Mouse (Mus musculus) midbrain, postnatal 0 days (tissue): Measurements from ENCODE around the gene Katnbl1. TPM values are rescaled to one million over a fixed set of nuclear protein-coding genes. Genes with fewer than 3 reads are reported as not detected.
"Not testable (repeated sequence)": the region's sequence is repeated elsewhere in the genome, so short reads cannot be mapped to it uniquely, and the experiment has no call there.

Source experiments
- ATAC-seq: fragments of 200-750 bp; cut with Nextera tagmentation; 2 replicates; pipeline ENCODE4 v1.8.0; 2017; ENCODE audit warnings: moderate number of reproducible peaks, mild to moderate bottlenecking, moderate TSS enrichment, moderate library complexity; ENCODE audit not compliant: low FRiP score
- DNase-seq: peaks from one replicate; pipeline ENCODE4 v3.0.0-alpha.2; 2015; ENCODE audit warnings: low spot score
- H3K27ac ChIP-seq: fragments of 300-500 bp; sonication (generic); 2 replicates; pipeline ENCODE4 v1.5.1; 2014; ENCODE audit warnings: low read depth, mild to moderate bottlenecking, low read length, mixed read lengths
- H3K27me3 ChIP-seq: fragments of 300-500 bp; sonication (generic); 2 replicates; pipeline ENCODE4 v1.6.1; 2014; ENCODE audit warnings: low read length, control low read depth, mixed read lengths; ENCODE audit not compliant: insufficient read depth
- H3K36me3 ChIP-seq: fragments of 300-500 bp; sonication (generic); 2 replicates; pipeline ENCODE4 v1.6.1; 2014; ENCODE audit warnings: low read length, control low read depth, mixed read lengths; ENCODE audit not compliant: insufficient read depth
- H3K4me1 ChIP-seq: fragments of 300-500 bp; sonication (generic); 2 replicates; pipeline ENCODE4 v1.6.1; 2014; ENCODE audit warnings: mild to moderate bottlenecking, control low read depth, antibody characterized with exemption, low read length, mixed read lengths; ENCODE audit not compliant: insufficient read depth
- H3K4me2 ChIP-seq: fragments of 300-500 bp; sonication (generic); 2 replicates; pipeline ENCODE4 v1.6.1; 2014; ENCODE audit warnings: low read depth, mild to moderate bottlenecking, low read length, mixed read lengths; ENCODE audit not compliant: poor library complexity, severe bottlenecking
- H3K4me3 ChIP-seq: fragments of 300-500 bp; sonication (generic); 2 replicates; pipeline ENCODE4 v1.5.1; 2014; ENCODE audit warnings: low read depth, mild to moderate bottlenecking, low read length, moderate library complexity
- H3K9ac ChIP-seq: fragments of 300-500 bp; sonication (generic); replicated peaks from 2 replicates; pipeline ENCODE4 v1.6.1; 2014; ENCODE audit warnings: mild to moderate bottlenecking, low read length, moderate library complexity, mixed read lengths; ENCODE audit not compliant: poor library complexity, severe bottlenecking
- H3K9me3 ChIP-seq: fragments of 300-500 bp; sonication (generic); 2 replicates; pipeline ENCODE4 v1.6.1; 2016; ENCODE audit warnings: low read length, control low read depth
- CTCF ChIP-seq: IDR thresholded peaks from 2 replicates; pipeline ENCODE4 v1.5.1; 2016; ENCODE audit warnings: antibody characterized with exemption, mild to moderate bottlenecking
- WGBS: fragments of 180-500 bp; shearing (Covaris S2); extraction: QIAGEN DNeasy Blood & Tissue Kit; methylation state at CpG from one replicate; pipeline ENCODE4 v1.1.7; 2014; 5-methylcytosine and 5-hydroxymethylcytosine counted together
- polyA plus RNA-seq: library from polyadenylated mRNA; unstranded; fragments of >200 nt; fragmentation: Nextera tagmentation; extraction: Ambion mirVana; gene quantifications from 2 replicates; pipeline ENCODE4 v1.2.1, GENCODE M21; 2015
- total RNA-seq: library from RNA; depleted of rRNA; stranded (reverse); fragments of >200 nt; gene quantifications from 2 replicates; pipeline ENCODE4 v1.2.3, GENCODE M21; 2014

Katnbl1 gene
- total and polyA plus RNA-seq, 2 experiments from 2014 or later, result 15.1 to 20.1 TPM

DNA sequence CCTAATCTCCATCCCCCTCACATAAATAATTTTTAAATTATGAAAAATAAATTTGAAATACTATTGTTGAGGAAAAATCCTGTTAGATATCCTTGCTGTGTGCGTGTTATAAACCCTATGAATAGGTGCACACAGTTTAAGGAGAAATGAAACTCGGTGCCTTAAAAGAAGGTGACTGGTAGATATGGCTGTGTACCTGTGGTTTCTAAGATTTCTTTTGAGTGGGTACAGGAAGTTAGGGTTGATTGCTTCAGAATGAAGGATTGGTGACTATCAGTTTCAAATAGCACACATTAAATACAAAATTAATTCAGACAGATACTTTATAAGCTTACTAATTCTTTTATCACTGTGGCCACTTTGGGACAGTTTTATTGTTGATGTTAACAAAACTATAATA is 58.6 kb downstream of the Katnbl1 start:
- H3K4me2 ChIP-seq, result no peak overlapping the region
- ATAC-seq, result no peak
- no peaks in the 10 kb centered on the region for H3K4me1 ChIP-seq
- no peaks in the 10 kb centered on the region for H3K9me3 ChIP-seq
- H3K36me3 ChIP-seq, result no peaks in the 10 kb centered on the region
- no peaks in the 10 kb centered on the region for H3K27me3 ChIP-seq
- 82% methylated on average over 2 of the region's 2 CpGs for WGBS
- H3K9ac ChIP-seq, result no peak overlapping the region
- TF ChIP-seq CTCF, result no peak
- H3K27ac ChIP-seq, result no peak overlapping the region
- DNase-seq, result no peak
- no peak overlapping the region for H3K4me3 ChIP-seq

DNA sequence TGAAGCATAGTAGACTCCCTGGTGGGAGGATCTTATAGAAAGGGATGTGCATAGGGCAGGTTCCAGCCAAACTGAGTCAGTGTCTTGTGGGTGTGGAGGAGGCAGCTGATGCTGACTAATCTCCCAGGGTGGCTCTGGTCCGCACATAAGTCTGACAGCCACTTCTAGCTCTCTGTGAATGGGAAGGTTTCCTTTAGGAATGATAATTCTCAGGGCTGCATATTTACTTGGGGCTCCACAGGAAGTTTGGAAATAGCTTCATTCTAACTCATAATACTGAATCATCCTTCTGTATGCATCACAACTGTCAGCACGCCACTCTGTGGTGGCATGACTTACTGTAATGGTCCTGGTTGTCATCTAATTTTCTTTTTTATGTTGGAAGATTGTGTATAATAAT is 64.5 kb downstream of the Katnbl1 start:
- no peaks in the 10 kb centered on the region for H3K4me1 ChIP-seq
- H3K27ac ChIP-seq, result no peak overlapping the region
- no peak for TF ChIP-seq CTCF
- no peak overlapping the region for H3K4me2 ChIP-seq
- H3K27me3 ChIP-seq, result no peaks in the 10 kb centered on the region
- no peak overlapping the region for H3K4me3 ChIP-seq
- no peaks in the 10 kb centered on the region for H3K36me3 ChIP-seq
- no peak overlapping the region for H3K9ac ChIP-seq
- DNase-seq, result no peak
- WGBS, result 64% methylated on average over 2 of the region's 2 CpGs
- ATAC-seq, result no peak
- H3K9me3 ChIP-seq, result no peaks in the 10 kb centered on the region

DNA sequence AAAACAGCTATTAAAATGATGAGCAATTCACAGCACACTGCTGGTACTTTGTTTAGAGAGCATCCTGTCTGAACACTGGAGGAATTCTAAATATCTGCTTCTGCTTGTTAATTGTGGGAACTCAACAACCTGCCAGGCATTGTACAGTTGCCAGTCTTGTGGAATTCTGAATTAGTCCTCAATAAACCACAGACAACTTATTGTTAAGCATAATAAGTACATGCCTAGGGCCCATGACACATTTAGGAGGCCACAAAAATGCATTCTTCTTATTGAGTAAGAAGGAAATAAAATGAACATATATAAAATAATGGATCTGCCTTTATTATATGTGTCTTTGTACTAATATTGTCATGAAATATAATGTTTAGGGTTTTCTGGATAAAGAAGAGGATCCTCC is 66.5 kb downstream of the Katnbl1 start:
- Histone ChIP-seq H3K27me3 (no peaks in the 10 kb centered on the region), H3K4me3 (no peak overlapping the region), H3K27ac (no peak overlapping the region), H3K4me1 (no peaks in the 10 kb centered on the region), H3K4me2 (no peak overlapping the region), H3K9ac (no peak overlapping the region), H3K36me3 (no peaks in the 10 kb centered on the region), H3K9me3 (no peaks in the 10 kb centered on the region)
- TF ChIP-seq CTCF, result no peak
- DNase-seq, result no peak
- no peak for ATAC-seq

DNA sequence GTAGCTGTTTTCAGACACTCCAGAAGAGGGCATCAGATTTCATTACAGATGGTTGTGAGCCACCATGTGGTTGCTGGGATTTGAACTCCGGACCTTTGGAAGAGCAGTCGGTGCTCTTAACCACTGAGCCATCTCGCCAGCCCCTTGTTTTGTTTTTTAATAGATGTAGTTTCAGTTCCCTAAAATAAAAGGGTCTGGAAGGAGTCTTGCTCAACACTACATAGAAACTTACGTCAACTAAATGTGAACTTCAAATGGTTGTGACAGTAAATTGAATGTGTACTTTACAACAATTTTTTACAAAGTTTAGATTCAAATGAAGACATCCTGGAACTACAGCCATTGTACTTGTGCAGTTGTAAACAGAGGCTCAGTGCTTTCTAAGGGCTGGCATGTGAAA is 69.0 kb downstream of the Katnbl1 start:
- not testable (repeated sequence) for ATAC-seq, H3K4me1 ChIP-seq, H3K9me3 ChIP-seq, DNase-seq, H3K4me3 ChIP-seq, H3K27ac ChIP-seq, H3K27me3 ChIP-seq, H3K36me3 ChIP-seq, H3K9ac ChIP-seq, H3K4me2 ChIP-seq
- WGBS, result 81% methylated on average over 4 of the region's 4 CpGs

DNA sequence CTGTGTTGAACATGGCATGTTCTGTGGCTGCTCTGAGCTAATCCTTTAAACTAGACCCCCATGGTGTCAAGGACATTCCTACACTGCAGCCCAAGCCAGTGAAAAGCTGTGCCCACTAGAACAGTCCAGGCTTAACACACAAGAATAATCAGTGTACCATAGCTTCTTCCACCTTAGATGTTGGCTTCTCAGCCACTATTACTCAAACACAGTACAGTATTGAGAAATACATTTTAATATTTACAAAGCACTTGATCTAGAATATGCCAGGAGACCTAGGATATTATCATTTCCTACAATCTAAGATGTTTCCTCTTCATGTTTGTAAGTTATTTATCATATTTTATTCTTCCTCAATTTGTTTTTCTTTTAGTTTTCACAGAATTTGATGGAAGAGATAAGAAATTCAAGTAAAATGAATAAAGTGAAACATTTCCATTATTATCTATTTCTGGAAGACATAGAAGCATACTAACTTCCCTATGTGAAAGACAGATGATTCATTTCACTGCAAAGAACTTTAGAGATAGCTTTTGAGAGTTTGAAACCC is 69.6 kb downstream of the Katnbl1 start:
- Histone ChIP-seq H3K4me2 (no peak overlapping the region), H3K4me1 (no peaks in the 10 kb centered on the region), H3K27ac (no peak overlapping the region)

DNA sequence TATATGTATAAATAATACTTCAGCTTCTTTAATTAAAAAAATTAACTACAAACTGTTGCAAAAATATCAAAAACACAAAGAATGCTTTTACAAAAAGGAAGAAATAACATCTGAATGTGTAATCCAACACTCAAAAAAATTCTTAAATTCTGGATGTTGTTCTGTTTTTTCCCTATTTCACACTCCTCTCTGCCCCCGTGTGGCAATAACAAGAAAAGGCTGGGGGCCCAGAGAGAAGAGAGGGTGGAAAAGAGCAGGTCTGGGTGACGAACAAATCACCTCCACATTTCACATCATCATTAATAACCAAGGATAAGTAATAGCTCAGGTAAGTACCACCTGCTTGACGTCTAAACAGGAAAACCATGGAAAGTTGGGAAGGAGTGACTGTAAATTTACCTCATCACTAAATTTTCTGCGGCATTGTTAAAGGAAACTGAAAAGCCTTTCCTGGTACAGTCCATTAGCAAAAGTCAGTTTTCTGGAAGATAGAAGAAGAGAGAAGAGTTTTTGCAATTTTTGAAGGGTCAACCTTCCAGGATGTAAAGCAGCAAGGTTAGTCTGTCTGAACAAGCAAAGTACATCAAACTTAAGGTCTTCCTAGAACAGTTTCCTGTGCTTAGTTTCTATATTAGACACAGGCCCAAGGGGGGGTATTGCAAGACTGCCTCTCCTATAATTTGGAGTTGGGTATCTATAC is 70.7 kb downstream of the Katnbl1 start:
- Histone ChIP-seq H3K27ac (no peak overlapping the region), H3K36me3 (no peaks in the 10 kb centered on the region), H3K9ac (no peak overlapping the region), H3K4me2 (no peak overlapping the region), H3K27me3 (no peaks in the 10 kb centered on the region), H3K4me1 (no peaks in the 10 kb centered on the region), H3K9me3 (no peaks in the 10 kb centered on the region), H3K4me3 (no peak overlapping the region)
- ATAC-seq (no peak), DNase-seq (no peak)
- peak; percentile 70 for TF ChIP-seq CTCF
- 31% methylated on average over 4 of the region's 4 CpGs for WGBS

More for the DNA sequence above, 69.6 kb downstream of the Katnbl1 start:
- Histone ChIP-seq H3K4me3 (no peak overlapping the region), H3K9ac (no peak overlapping the region), H3K27me3 (no peaks in the 10 kb centered on the region), H3K9me3 (no peaks in the 10 kb centered on the region), H3K36me3 (no peaks in the 10 kb centered on the region)
- DNase-seq, result no peak
- ATAC-seq, result no peak
- no peak for TF ChIP-seq CTCF

DNA sequence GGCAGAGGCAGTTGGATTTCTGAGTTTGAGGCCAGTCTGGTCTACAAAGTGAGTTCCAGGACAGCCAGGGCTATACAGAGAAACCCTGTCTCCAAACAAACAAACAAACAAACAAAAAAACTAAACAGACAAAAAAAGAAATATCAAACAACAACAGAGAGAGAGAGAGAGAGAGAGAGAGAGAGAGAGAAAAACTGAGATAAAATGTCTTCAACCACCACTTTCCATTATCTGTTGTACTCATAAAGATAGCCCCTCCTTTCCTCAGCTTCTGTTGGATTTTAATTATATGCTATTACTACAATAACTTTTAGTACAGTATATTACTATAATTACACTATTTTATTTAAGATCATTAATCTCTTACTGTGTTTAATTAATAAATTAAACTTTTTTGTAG is 73.5 kb downstream of the Katnbl1 start:
- H3K27ac ChIP-seq, H3K36me3 ChIP-seq, H3K4me3 ChIP-seq, ATAC-seq, H3K4me1 ChIP-seq, H3K9me3 ChIP-seq, H3K27me3 ChIP-seq, H3K4me2 ChIP-seq, H3K9ac ChIP-seq, DNase-seq: not testable (repeated sequence)
